Mouse (Mus musculus) bone marrow, adult 2 months (tissue): ENCODE measurements around the gene Mymx.

ENCODE experiments used
- CTCF ChIP-seq: fragments of 200-500 bp; IDR thresholded peaks from 2 replicates; pipeline ENCODE4 v1.5.1; 2011; ENCODE audit warnings: low read length, control low read depth; ENCODE audit not compliant: control insufficient read depth, insufficient read depth
- POLR2A ChIP-seq: fragments of 200-500 bp; IDR thresholded peaks from 2 replicates; pipeline ENCODE4 v1.6.1; 2011; ENCODE audit warnings: low read depth, mild to moderate bottlenecking, control low read depth, low read length, borderline replicate concordance; ENCODE audit not compliant: control insufficient read depth

DNA sequence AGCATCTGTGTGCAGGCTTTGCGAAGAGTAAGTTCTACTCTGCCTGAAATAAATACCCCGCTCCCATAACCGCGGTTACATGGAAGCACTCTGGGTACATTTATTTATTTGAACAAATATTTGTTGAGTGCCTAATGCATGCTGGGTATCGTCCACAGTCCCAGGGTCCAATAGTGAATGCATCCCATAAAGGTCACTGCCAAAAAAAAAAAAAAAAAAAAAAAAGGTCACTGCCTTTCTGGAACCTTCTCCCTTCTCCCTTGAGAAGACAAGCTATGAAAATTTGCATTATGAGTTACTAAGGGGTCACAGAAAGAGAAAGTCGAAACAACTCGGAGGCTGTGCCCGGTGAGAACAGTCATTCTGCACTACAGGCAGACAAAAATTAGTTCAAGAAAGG lies 40.1 kb upstream of the Mymx start:
- TF ChIP-seq POLR2A (no peak), CTCF (no peak)
